Mouse (Mus musculus) spleen, adult 18-20 months (tissue): ENCODE data around the gene Serpinb6e.

Source experiments
- DNase-seq, 2 experiments: peaks; one replicate each; pipeline ENCODE4 v3.0.0; 2022; ENCODE audit warnings: mixed read lengths in 2 of 2

The Serpinb6e gene

GRCm38 (mm10) chr13:33843308-33843707 is at the start of gene Serpinb6e:
Serpinb6e (minus strand) TSS chr13:33843408.
- no peak for DNase-seq

- DNase-seq = no peak
Observed at GRCm38 (mm10) chr13:33830751-33831150, 12.5 kb downstream of the Serpinb6e start.

- no peak for DNase-seq
Observed at GRCm38 (mm10) chr13:33823421-33823820, 19.8 kb downstream of the Serpinb6e start.

GRCm38 (mm10) chr13:33821490-33822143 is 21.6 kb downstream of the Serpinb6e start:
- no peak for DNase-seq
